Comparison of ENCODE assay signal across 15 mouse cellular contexts in genomic region chr6:86827432-86827831, GRCm38 (mm10). TPM values are rescaled to one million over a fixed set of nuclear protein-coding genes. Genes with fewer than 3 reads are reported as not detected.
DNase-seq lines count a peak whose midpoint lies in the region; ATAC-seq and TF ChIP-seq lines count a peak whose summit lies in the region.
"Had no signal": no experiment of that assay in that cellular context is flagged by ENCODE, and none has a peak within 500 bp of the region (broad histone marks: within the 10 kb centered on the region; RNA-seq: fewer than 3 reads in every experiment).

No protein-coding gene starts in this region.

- intact Hi-C loops in gastrocnemius, adult 2 months (cut with DNase I) = no loop called here

- H3K4me3 ChIP-seq in gastrocnemius, adult 2 months = no peak overlapping the region
- H3K4me3 ChIP-seq in lung, adult 2 months (replicated peaks; ENCODE audit: extremely low read depth, low read depth, low read length) = no peak overlapping the region
- H3K4me3 ChIP-seq: lung, embryonic 15.5 days; midbrain, embryonic 15.5 days; neural tube, embryonic 15.5 days had no signal

- no peak for DNase-seq in gastrocnemius, adult 2 months
- no peak for DNase-seq in gastrocnemius, adult 18-20 months (ENCODE audit: low spot score)
- no peak for DNase-seq in lung, adult 2 months
- DNase-seq in lung, postnatal 4 days = no peak
- DNase-seq in ZHBTc4 (ENCODE audit: low read depth, low spot score) (peak; percentile 64), adipocyte (ENCODE audit: low spot score) (no peak)
- peak; percentile 53 for DNase-seq in thymus, postnatal 14 days
- DNase-seq: cerebellum, postnatal 36 days; heart, postnatal 10 days had no signal

- peaks cover 13% of the 10 kb centered on the region for H3K4me1 ChIP-seq in lung, adult 2 months (ENCODE audit: control insufficient read depth, insufficient read depth, low read length)

- no peak for TF ChIP-seq POLR2A in lung, adult 2 months (IDR thresholded peaks at IDR 0.05; ENCODE audit: borderline replicate concordance, extremely low read depth, low read depth, low read length)

- H3K27ac ChIP-seq in gastrocnemius, adult 2 months = no peak overlapping the region
- H3K27ac ChIP-seq: lung, embryonic 15.5 days; midbrain, embryonic 15.5 days; neural tube, embryonic 15.5 days had no signal

- ATAC-seq in inflammation-experienced regulatory T-cells, adult 6 months = no peak
- ATAC-seq: activated CD4-positive, CD25-positive, alpha-beta regulatory T cell, adult 4 months; intestine, embryonic 16.5 days; midbrain, embryonic 15.5 days had no signal

- peak; percentile 32 for TF ChIP-seq CTCF in gastrocnemius, adult 2 months (IDR thresholded peaks at IDR 0.05)
- peak; percentile 51 for TF ChIP-seq CTCF in lung, adult 2 months (IDR thresholded peaks at IDR 0.05; ENCODE audit: insufficient read depth, low read length)

- 90% methylated on average over 2 of the region's 2 CpGs for WGBS in lung, adult 2 months

RNA-seq across cellular contexts. Expression of gene Aak1, which starts 21.9 kb away (rescaled TPM):
- total RNA-seq in gastrocnemius, adult 2 months (2021) = 10 to 100 TPM; 32.0 to 44.5 TPM
- total RNA-seq in gastrocnemius, adult 18-20 months (2021) = 10 to 100 TPM; 30.5 to 46.5 TPM
- polyA plus RNA-seq in lung, adult 2 months (2012; rRNA removed) = 17.7 and 23.0 TPM in 2 replicates
- 10 to 100 TPM; 23.9 to 27.8 (median 24.9) TPM for polyA plus RNA-seq in inflammation-experienced regulatory T-cells, adult 6 months (2017; shearing (Covaris generic))

RNA-seq across cellular contexts. Expression of gene Anxa4, which starts 34.0 kb away (rescaled TPM):
- 10 to 100 TPM; 18.7 to 21.4 TPM for total RNA-seq in gastrocnemius, adult 2 months (2021)
- total RNA-seq in gastrocnemius, adult 18-20 months (2021) = 10 to 100 TPM; 14.6 to 28.1 TPM
- 76.5 and 110 TPM in 2 replicates for polyA plus RNA-seq in lung, adult 2 months (2012; rRNA removed)
- polyA plus RNA-seq in inflammation-experienced regulatory T-cells, adult 6 months (2017; shearing (Covaris generic)) = 10 to 100 TPM; 15.8 to 42.3 (median 20.4) TPM

Comparison
In these comparisons a context has a peak if more than half of its experiments do, and no peak if none do; other contexts are left out.
1. DNase-seq: peak in ZHBTc4 (single experiment) and thymus, postnatal 14 days (single experiment); none in gastrocnemius, adult 2 months (single experiment), gastrocnemius, adult 18-20 months (single experiment), lung, adult 2 months (single experiment), lung, postnatal 4 days (0 of 2) and adipocyte (single experiment).